Mouse (Mus musculus): ENCODE measurements around the gene Bend4.

Bend4 gene

GRCm38 (mm10) chr5:67419407-67419806, 8.7 kb downstream of the Bend4 start:
- no peak for DNase-seq (ENCODE audit: low spot score)

- no peak for DNase-seq (ENCODE audit: low spot score)
Measured at GRCm38 (mm10) chr5:67411475-67411874, 16.6 kb downstream of the Bend4 start.

- DNase-seq (ENCODE audit: low spot score): no peak
Measured at GRCm38 (mm10) chr5:67410426-67410825, 17.7 kb downstream of the Bend4 start.

GRCm38 (mm10) chr5:67408391-67408790, 19.7 kb downstream of the Bend4 start:
- DNase-seq (ENCODE audit: low spot score): no peak

GRCm38 (mm10) chr5:67404919-67405318, 23.2 kb downstream of the Bend4 start:
- no peak for DNase-seq (ENCODE audit: low spot score)

GRCm38 (mm10) chr5:67404380-67404779, 23.7 kb downstream of the Bend4 start:
- DNase-seq (ENCODE audit: low spot score): no peak

- no peak for DNase-seq (ENCODE audit: low spot score)
Measured at GRCm38 (mm10) chr5:67401612-67402011, 26.5 kb downstream of the Bend4 start.

- DNase-seq (ENCODE audit: low spot score): no peak
Measured at GRCm38 (mm10) chr5:67400608-67401480, 27.3 kb downstream of the Bend4 start.

- no peak for DNase-seq (ENCODE audit: low spot score)
Measured at GRCm38 (mm10) chr5:67399876-67400607, 28.1 kb downstream of the Bend4 start.

- no peak for DNase-seq (ENCODE audit: low spot score)
Measured at GRCm38 (mm10) chr5:67397186-67397585, 30.9 kb downstream of the Bend4 start.

- no peak for DNase-seq (ENCODE audit: low spot score)
Measured at GRCm38 (mm10) chr5:67395211-67395851, 32.8 kb downstream of the Bend4 start.

- no peak for DNase-seq (ENCODE audit: low spot score)
Measured at GRCm38 (mm10) chr5:67393951-67394350, 34.2 kb downstream of the Bend4 start.

- DNase-seq (ENCODE audit: low spot score): no peak
Measured at GRCm38 (mm10) chr5:67382556-67382955, 45.6 kb downstream of the Bend4 start.

GRCm38 (mm10) chr5:67381690-67382089, 46.4 kb downstream of the Bend4 start:
- DNase-seq (ENCODE audit: low spot score): no peak

- DNase-seq (ENCODE audit: low spot score): no peak
Measured at GRCm38 (mm10) chr5:67377044-67377621, 51.0 kb downstream of the Bend4 start.

GRCm38 (mm10) chr5:67362931-67363330, 65.2 kb downstream of the Bend4 start:
- no peak for DNase-seq (ENCODE audit: low spot score)

GRCm38 (mm10) chr5:67362316-67362715, 65.8 kb downstream of the Bend4 start:
- no peak for DNase-seq (ENCODE audit: low spot score)

GRCm38 (mm10) chr5:67348949-67349348, 79.2 kb downstream of the Bend4 start:
- peak; percentile 7 for DNase-seq (ENCODE audit: low spot score)

- DNase-seq (ENCODE audit: low spot score): no peak
Measured at GRCm38 (mm10) chr5:67347060-67347459, 81.0 kb downstream of the Bend4 start.
